Mouse (Mus musculus) neural tube, embryonic 13.5 days (tissue): Measurements from ENCODE around the gene Oprm1. TPM values are rescaled to one million over a fixed set of nuclear protein-coding genes. Genes with fewer than 3 reads are reported as not detected.
A peak's percentile ranks its signal among the peaks of the same experiment; 100 is the strongest.

Experiments
- ATAC-seq: fragments of 200-750 bp; cut with Nextera tagmentation; 2 replicates; pipeline ENCODE4 v1.8.0; 2017; ENCODE audit warnings: low read depth, mild to moderate bottlenecking, moderate TSS enrichment, moderate library complexity
- H3K27ac ChIP-seq: fragments of 300-500 bp; sonication (generic); replicated peaks from 2 replicates; pipeline ENCODE4 v1.5.1; 2015; ENCODE audit warnings: moderate library complexity, mild to moderate bottlenecking, inconsistent platforms
- H3K27me3 ChIP-seq: fragments of 300-500 bp; sonication (generic); 2 replicates; pipeline ENCODE4 v1.6.1; 2015; ENCODE audit warnings: mild to moderate bottlenecking, inconsistent platforms
- H3K36me3 ChIP-seq: fragments of 300-500 bp; sonication (generic); 2 replicates; pipeline ENCODE4 v1.6.1; 2015; ENCODE audit warnings: mild to moderate bottlenecking, inconsistent platforms
- H3K4me1 ChIP-seq: fragments of 300-500 bp; sonication (generic); replicated peaks from 2 replicates; pipeline ENCODE4 v1.6.1; 2015; ENCODE audit warnings: inconsistent platforms
- H3K4me2 ChIP-seq: fragments of 300-500 bp; sonication (generic); 2 replicates; pipeline ENCODE4 v1.6.1; 2015; ENCODE audit warnings: inconsistent platforms, mild to moderate bottlenecking, moderate library complexity
- H3K4me3 ChIP-seq: fragments of 300-500 bp; sonication (generic); 2 replicates; pipeline ENCODE4 v1.5.1; 2015; ENCODE audit warnings: mild to moderate bottlenecking, inconsistent platforms
- H3K9ac ChIP-seq: fragments of 300-500 bp; sonication (generic); 2 replicates; pipeline ENCODE4 v1.6.1; 2015; ENCODE audit warnings: moderate library complexity, mild to moderate bottlenecking, inconsistent platforms
- H3K9me3 ChIP-seq: fragments of 300-500 bp; sonication (generic); 2 replicates; pipeline ENCODE4 v1.6.1; 2016; ENCODE audit warnings: inconsistent platforms
- WGBS: fragments of 180-500 bp; shearing (Covaris S2); methylation state at CpG from one replicate; pipeline ENCODE4 v1.1.7; 2015; 5-methylcytosine and 5-hydroxymethylcytosine counted together
- polyA plus RNA-seq: library from polyadenylated mRNA; unstranded; fragments of >200 nt; fragmentation: Nextera tagmentation; extraction: Ambion mirVana; gene quantifications from 2 replicates; pipeline ENCODE4 v1.2.1, GENCODE M21; 2015

Gene Oprm1
- polyA plus RNA-seq, 1 experiment from 2014 or later = 1.1 TPM

- ATAC-seq = no peak
- no peak overlapping the region for H3K4me3 ChIP-seq
- no peaks in the 10 kb centered on the region for H3K27me3 ChIP-seq
- no peaks in the 10 kb centered on the region for H3K36me3 ChIP-seq
- H3K9ac ChIP-seq = no peak overlapping the region
- H3K9me3 ChIP-seq = no peaks in the 10 kb centered on the region
- no peak overlapping the region for H3K4me2 ChIP-seq
- no peak overlapping the region for H3K27ac ChIP-seq
- H3K4me1 ChIP-seq = no peaks in the 10 kb centered on the region
These were observed 196.2 kb downstream of the Oprm1 start for GRCm38 (mm10) chr10:6954533-6954932.

DNA sequence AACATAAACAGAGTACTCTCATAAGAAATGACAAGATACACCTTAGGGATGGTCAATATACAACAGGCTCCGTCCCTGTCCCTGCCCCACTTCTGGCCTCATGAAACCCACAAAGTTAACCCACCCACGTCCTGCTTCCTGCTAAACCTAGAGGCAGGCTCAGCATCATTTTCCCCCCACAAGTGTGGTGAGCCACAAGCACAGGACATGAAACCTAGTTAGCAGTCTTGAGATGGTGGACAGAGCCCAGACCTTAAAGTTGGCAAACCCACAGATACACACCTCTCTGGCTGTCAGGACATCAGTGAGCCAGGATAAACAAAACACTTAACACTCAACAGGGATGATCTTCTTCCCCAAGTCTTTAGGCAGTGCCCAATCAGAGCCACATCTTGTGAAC, 198.1 kb downstream of the Oprm1 start:
- no peak overlapping the region for H3K4me2 ChIP-seq
- no peak for ATAC-seq
- H3K27ac ChIP-seq = no peak overlapping the region
- no peaks in the 10 kb centered on the region for H3K36me3 ChIP-seq
- no peaks in the 10 kb centered on the region for H3K4me1 ChIP-seq
- no peak overlapping the region for H3K4me3 ChIP-seq
- H3K27me3 ChIP-seq = no peaks in the 10 kb centered on the region
- H3K9me3 ChIP-seq = no peaks in the 10 kb centered on the region
- WGBS = 91% methylated on average over 2 of the region's 2 CpGs
- H3K9ac ChIP-seq = no peak overlapping the region

GRCm38 (mm10) chr10:6958791-6959190, 200.5 kb downstream of the Oprm1 start:
- no peaks in the 10 kb centered on the region for H3K27me3 ChIP-seq
- no peak overlapping the region for H3K27ac ChIP-seq
- H3K9me3 ChIP-seq = no peaks in the 10 kb centered on the region
- no peaks in the 10 kb centered on the region for H3K36me3 ChIP-seq
- no peak for ATAC-seq
- H3K4me1 ChIP-seq = no peaks in the 10 kb centered on the region
- no peak overlapping the region for H3K9ac ChIP-seq
- no peak overlapping the region for H3K4me2 ChIP-seq
- no peak overlapping the region for H3K4me3 ChIP-seq
- WGBS = 79% methylated on average over 5 of the region's 5 CpGs

- H3K36me3 ChIP-seq = no peaks in the 10 kb centered on the region
- no peaks in the 10 kb centered on the region for H3K27me3 ChIP-seq
- no peak overlapping the region for H3K9ac ChIP-seq
- no peak overlapping the region for H3K27ac ChIP-seq
- WGBS = 78% methylated on average over 8 of the region's 8 CpGs
- H3K4me3 ChIP-seq = no peak overlapping the region
- no peak for ATAC-seq
- no peaks in the 10 kb centered on the region for H3K4me1 ChIP-seq
- no peak overlapping the region for H3K4me2 ChIP-seq
- no peaks in the 10 kb centered on the region for H3K9me3 ChIP-seq
These were observed 209.4 kb downstream of the Oprm1 start for GRCm38 (mm10) chr10:6967588-6968242.

DNA sequence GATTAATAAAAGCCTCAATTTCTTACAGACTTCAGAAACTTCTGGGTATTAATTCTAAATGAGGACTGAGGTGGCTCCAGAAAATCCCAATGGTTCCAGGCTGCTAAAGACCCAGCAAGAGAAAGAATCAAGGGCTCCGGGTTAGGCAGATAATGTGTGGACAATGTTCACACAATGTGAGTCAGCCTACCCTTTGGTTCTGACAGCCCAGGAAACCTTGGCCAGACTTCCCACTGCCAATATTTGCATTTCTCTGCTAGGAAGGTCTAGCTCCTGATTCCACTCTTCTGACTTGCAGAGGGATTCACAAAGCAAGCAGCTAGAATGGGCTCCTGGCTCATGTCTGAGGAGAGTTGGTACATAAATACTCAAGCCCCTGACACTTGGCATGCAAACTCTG, 210.0 kb downstream of the Oprm1 start:
- H3K4me1 ChIP-seq = no peaks in the 10 kb centered on the region
- no peaks in the 10 kb centered on the region for H3K9me3 ChIP-seq
- no peak overlapping the region; the same call in 1 of the 2 replicates for H3K27ac ChIP-seq
- H3K27me3 ChIP-seq = no peaks in the 10 kb centered on the region
- 69% methylated on average over 1 of the region's 1 CpGs for WGBS
- no peak overlapping the region for H3K4me2 ChIP-seq
- no peak overlapping the region for H3K4me3 ChIP-seq
- no peak overlapping the region for H3K9ac ChIP-seq
- ATAC-seq = no peak
- H3K36me3 ChIP-seq = no peaks in the 10 kb centered on the region

- WGBS = 86% methylated on average over 2 of the region's 2 CpGs
- H3K4me3 ChIP-seq = no peak overlapping the region
- H3K4me2 ChIP-seq = no peak overlapping the region
- H3K27me3 ChIP-seq = no peaks in the 10 kb centered on the region
- no peaks in the 10 kb centered on the region for H3K9me3 ChIP-seq
- H3K4me1 ChIP-seq = no peaks in the 10 kb centered on the region
- H3K9ac ChIP-seq = no peak overlapping the region
- ATAC-seq = no peak
- H3K27ac ChIP-seq = no peak overlapping the region
- no peaks in the 10 kb centered on the region for H3K36me3 ChIP-seq
These were observed 219.5 kb downstream of the Oprm1 start for GRCm38 (mm10) chr10:6977843-6978242.

GRCm38 (mm10) chr10:6978733-6979132, 220.4 kb downstream of the Oprm1 start:
- H3K4me3 ChIP-seq = no peak overlapping the region
- ATAC-seq = peak; percentile 32; the same call in 1 of the 2 replicates
- no peak overlapping the region for H3K27ac ChIP-seq
- H3K4me1 ChIP-seq = no peaks in the 10 kb centered on the region
- peak overlapping the region; percentile 7; the same call in 1 of the 2 replicates for H3K4me2 ChIP-seq
- 94% methylated on average over 1 of the region's 1 CpGs for WGBS
- no peak overlapping the region for H3K9ac ChIP-seq
- no peaks in the 10 kb centered on the region for H3K36me3 ChIP-seq
- H3K27me3 ChIP-seq = no peaks in the 10 kb centered on the region
- no peaks in the 10 kb centered on the region for H3K9me3 ChIP-seq

GRCm38 (mm10) chr10:6979216-6979615, 220.9 kb downstream of the Oprm1 start:
- H3K4me2 ChIP-seq = peak overlapping the region; percentile 44
- no peaks in the 10 kb centered on the region for H3K9me3 ChIP-seq
- no peaks in the 10 kb centered on the region for H3K4me1 ChIP-seq
- no peaks in the 10 kb centered on the region for H3K27me3 ChIP-seq
- H3K9ac ChIP-seq = no peak overlapping the region
- no peak overlapping the region for H3K4me3 ChIP-seq
- peak; percentile 72; the same call in 1 of the 2 replicates for ATAC-seq
- H3K36me3 ChIP-seq = no peaks in the 10 kb centered on the region
- 0 out of 2 replicates have a peak overlapping the region, but pooled peaks have one; percentile 6 for H3K27ac ChIP-seq
- 61% methylated on average over 7 of the region's 7 CpGs for WGBS

DNA sequence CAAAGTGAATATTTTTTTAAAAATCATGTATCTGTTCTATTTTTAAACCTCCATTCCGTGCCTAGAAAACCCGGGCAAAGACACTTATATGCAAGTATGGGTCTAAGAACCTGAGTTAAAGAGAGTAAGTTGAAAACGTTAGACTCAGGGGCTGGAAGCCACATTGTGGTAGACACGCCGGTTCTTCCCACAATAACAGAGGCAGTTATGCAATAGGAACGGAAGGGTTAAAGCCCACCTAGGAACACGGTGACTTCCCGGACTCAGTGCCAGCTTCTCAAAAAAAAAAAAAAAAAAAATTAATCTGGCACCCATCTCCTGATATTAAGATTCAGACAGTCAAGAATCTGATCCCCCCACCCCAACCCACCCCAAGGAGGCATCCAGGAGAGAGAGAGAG, 221.5 kb downstream of the Oprm1 start:
- H3K27ac ChIP-seq = 0 out of 2 replicates have a peak overlapping the region, but pooled peaks have one; percentile 28
- H3K36me3 ChIP-seq = no peaks in the 10 kb centered on the region
- 56% methylated on average over 8 of the region's 8 CpGs for WGBS
- no peaks in the 10 kb centered on the region for H3K9me3 ChIP-seq
- H3K4me2 ChIP-seq = peak overlapping the region; percentile 44
- no peaks in the 10 kb centered on the region for H3K4me1 ChIP-seq
- no peak for ATAC-seq
- no peaks in the 10 kb centered on the region for H3K27me3 ChIP-seq
- H3K4me3 ChIP-seq = peak overlapping the region; percentile 24
- H3K9ac ChIP-seq = peak overlapping the region; percentile 58

GRCm38 (mm10) chr10:6980236-6980635, 221.9 kb downstream of the Oprm1 start:
- Histone ChIP-seq H3K27me3 (no peaks in the 10 kb centered on the region), H3K4me3 (peak overlapping the region; percentile 24), H3K4me1 (no peaks in the 10 kb centered on the region), H3K9ac (peak overlapping the region; percentile 58), H3K27ac (peak overlapping the region; percentile 28; the same call in 1 of the 2 replicates), H3K4me2 (peak overlapping the region; percentile 44), H3K36me3 (no peaks in the 10 kb centered on the region), H3K9me3 (no peaks in the 10 kb centered on the region)
- WGBS = 27% methylated on average over 6 of the region's 6 CpGs
- ATAC-seq = peak; percentile 59; the same call in 1 of the 2 replicates

DNA sequence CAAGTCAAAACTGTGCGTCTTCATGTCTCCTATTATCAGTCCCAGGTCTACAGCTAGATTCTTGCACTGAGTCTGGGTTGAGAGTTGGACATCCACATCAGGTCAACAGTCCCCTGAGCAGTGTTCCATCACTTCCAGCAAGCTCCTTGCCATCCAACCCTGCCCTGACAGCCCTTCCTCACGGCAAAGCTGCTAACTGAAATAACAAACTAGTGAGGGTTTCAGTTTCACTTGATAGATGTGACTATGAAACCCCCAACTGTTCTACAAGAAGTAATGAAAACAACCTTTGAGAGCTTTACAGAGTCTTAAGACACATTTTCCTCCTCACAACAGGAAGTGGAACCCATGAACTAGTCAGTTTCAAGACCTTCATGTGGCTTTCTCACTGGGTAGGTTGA, 224.4 kb downstream of the Oprm1 start:
- no peak for ATAC-seq
- Histone ChIP-seq H3K27ac (no peak overlapping the region), H3K4me2 (no peak overlapping the region), H3K9me3 (no peaks in the 10 kb centered on the region), H3K27me3 (no peaks in the 10 kb centered on the region), H3K36me3 (no peaks in the 10 kb centered on the region), H3K4me1 (no peaks in the 10 kb centered on the region), H3K4me3 (no peak overlapping the region), H3K9ac (no peak overlapping the region)
- WGBS = 78% methylated on average over 2 of the region's 2 CpGs

DNA sequence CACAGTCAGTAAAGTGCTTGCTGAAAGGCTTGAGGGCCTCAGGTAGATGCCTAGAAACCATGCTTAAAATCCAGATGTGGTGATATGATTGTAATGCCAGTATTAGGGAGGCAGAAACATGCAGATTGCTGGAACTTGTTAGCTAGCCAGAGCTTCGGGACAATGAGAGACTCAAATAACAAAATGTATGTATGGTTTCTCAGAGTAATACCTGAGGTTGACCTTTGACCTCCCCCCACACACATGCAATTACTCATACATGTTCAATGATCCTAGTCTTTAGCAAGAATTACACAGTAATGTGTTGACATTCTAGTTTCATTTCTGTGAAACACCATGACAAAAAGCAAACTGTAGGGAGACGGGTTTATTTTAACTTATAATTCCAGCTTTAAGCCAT, 225.1 kb downstream of the Oprm1 start:
- no peaks in the 10 kb centered on the region for H3K27me3 ChIP-seq
- H3K4me3 ChIP-seq = no peak overlapping the region
- no peak overlapping the region for H3K4me2 ChIP-seq
- ATAC-seq = no peak
- H3K36me3 ChIP-seq = no peaks in the 10 kb centered on the region
- H3K9me3 ChIP-seq = no peaks in the 10 kb centered on the region
- WGBS = 90% methylated on average over 2 of the region's 2 CpGs
- H3K4me1 ChIP-seq = no peaks in the 10 kb centered on the region
- no peak overlapping the region for H3K27ac ChIP-seq
- H3K9ac ChIP-seq = no peak overlapping the region

- no peak overlapping the region for H3K9ac ChIP-seq
- no peak overlapping the region for H3K4me2 ChIP-seq
- ATAC-seq = no peak
- H3K4me3 ChIP-seq = no peak overlapping the region
- H3K4me1 ChIP-seq = no peaks in the 10 kb centered on the region
- no peaks in the 10 kb centered on the region for H3K9me3 ChIP-seq
- 92% methylated on average over 4 of the region's 4 CpGs for WGBS
- H3K36me3 ChIP-seq = no peaks in the 10 kb centered on the region
- no peak overlapping the region for H3K27ac ChIP-seq
- no peaks in the 10 kb centered on the region for H3K27me3 ChIP-seq
These were observed 227.9 kb downstream of the Oprm1 start for GRCm38 (mm10) chr10:6986246-6986645.
